Mouse (Mus musculus): ENCODE results near the gene Pitpnm3.

The Pitpnm3 gene

DNA sequence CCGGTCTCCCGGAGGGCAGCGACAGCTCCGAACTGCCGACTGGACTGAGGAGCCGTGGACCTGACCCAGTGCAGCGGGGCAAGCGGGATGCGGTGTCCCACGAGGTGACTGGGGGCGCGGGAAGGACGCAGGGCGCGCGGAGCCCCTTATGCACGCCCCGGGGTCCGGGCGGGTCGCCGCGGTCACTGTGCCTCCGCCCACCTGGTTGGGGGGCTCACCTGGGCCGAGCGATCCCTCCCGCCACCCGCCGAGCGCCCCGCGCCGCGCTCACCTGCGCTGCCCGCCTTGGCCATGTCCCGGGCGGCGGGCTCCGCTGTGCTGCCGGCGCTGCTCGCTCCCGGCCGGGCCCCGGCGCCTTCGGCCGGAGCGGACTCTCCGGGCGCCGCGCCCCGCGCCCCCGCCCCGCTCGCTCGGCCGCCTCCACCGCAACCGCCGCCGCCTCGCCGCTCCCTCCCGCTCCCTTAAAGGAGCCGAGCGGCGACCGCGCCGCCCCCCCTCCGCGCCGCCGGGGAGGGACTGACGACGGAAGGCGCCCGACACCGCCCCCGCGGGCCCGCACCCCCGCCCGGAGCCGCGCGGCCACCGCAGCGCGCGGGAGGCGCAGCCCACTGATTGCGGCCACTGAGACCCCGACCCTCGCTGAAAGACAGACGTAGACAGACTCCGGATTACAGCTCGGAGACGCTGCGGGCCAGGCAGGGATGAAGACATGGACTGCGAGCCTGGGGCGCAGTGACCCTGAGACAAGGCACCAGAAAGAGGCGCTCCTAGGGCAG is at the start of gene Pitpnm3:
Pitpnm3 (minus strand) TSS at position 396 of the 776 bp plus-strand sequence.
- WGBS: 1% methylated on average over 107 of the region's 107 CpGs

DNA sequence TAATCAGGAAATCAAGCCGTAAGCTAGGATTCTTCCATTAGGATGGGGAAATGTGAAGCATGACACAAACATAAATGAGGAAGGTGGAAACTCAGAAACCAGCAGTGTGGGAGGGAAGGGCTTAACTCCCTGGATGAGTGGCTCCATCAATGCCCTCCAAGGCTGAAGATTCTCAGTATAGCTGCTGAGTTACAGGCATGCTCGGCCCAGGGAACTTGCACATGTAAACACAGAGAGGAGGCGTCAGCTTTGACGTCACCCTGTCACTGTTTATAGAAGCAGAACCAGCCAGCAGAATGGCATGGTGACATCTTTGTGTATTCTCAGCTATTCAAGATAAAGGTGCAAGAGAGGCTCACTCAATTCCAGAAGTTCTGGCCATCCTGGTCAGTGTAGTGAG is 48.7 kb upstream of the Pitpnm3 start:
- 57% methylated on average over 4 of the region's 4 CpGs for WGBS

DNA sequence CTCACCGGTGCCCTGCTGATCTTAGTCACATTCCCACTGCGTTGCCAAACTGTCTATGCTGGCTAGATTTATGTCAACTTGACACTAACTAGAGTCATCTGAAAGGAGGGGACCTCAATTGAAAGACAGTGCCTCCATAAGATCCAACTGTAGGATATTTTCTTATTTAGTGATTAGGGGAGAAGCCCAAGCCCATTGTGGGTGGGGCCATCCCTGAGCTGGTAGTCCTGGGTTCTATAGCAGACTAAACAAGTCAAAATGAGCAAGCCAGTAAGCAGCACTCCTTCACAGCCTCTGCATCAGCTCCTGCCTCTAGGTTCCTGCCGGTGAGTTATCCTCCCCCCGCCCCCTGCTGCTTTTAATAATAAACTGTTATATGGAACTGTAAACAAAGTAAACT is 45.6 kb upstream of the Pitpnm3 start:
- WGBS: 82% methylated on average over 4 of the region's 4 CpGs

DNA sequence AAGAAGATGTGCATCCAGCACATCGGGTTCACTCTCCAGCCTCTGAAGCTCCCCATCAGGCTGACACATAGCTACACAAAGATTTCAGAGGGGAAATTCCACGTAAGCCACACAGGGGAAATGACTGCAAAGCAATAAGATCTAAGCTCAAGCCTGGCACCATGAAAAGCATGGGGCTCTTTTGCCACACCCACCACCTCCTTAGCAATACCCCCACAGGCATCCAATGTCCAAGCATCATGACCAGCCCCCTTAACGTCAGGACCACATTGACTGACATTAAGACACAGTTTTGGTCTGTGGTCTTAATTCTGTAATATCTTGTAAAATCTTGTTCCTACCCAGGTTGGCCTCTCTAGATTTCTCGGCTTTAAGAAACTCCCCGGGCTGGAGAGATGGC is 45.0 kb upstream of the Pitpnm3 start:
- 93% methylated on average over 5 of the region's 5 CpGs for WGBS

DNA sequence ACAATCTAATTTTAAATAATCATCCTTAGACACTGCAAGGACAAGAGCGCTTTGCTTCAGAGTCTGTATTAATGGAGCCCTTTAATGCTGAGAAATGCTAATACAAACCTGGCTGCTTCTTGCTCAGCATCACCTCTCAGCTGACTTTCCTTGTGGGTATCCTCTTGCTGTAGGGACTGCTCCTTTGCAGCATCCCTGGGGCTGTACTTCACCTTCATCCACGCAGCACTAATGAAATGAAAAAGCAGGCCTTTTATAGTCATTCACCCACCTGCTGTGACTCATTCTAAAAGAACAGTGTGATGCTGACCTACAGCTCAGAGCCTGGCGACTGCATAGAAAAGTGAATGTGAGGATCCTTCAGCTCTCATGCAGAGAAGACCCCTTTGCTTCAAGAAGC is 41.0 kb upstream of the Pitpnm3 start:
- 53% methylated on average over 3 of the region's 3 CpGs for WGBS

DNA sequence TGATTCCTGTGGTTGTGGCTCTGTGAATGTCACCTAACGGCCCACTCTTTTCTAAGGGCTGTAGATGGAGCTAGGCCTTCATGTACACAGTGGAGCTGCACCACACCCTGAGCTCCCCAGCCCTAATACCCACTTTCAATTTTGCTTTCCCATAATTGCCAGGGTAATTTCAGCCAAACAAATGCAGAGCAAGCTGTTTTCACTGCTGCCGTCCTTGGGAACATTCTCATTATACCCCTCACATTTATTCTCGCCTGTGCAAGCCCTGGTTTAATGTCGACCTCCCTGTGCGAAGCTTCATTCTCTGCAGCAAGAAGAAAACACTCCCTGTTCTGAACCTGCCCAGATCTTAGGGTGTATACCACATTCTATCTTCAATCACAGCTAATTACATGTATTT is 40.4 kb upstream of the Pitpnm3 start:
- 63% methylated on average over 5 of the region's 5 CpGs for WGBS

DNA sequence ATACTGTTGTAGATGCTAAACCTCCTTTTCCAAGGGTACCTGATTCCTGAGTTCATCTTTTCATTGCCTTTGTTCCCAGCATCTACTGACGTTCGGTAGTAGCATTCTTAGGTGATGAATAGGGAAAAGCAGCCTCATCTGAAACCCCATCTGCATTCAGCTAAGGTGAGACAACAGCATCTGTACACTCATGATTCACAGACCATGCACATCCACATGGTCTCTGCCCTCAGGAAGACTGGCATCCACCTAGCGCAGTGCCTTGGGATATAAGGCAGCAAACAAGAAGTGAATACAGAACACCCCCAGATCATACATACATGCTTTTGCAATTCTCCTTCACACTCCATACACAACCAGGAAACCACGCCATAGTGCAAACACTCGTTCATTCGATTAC is 39.1 kb upstream of the Pitpnm3 start:
- WGBS: 92% methylated on average over 6 of the region's 6 CpGs

DNA sequence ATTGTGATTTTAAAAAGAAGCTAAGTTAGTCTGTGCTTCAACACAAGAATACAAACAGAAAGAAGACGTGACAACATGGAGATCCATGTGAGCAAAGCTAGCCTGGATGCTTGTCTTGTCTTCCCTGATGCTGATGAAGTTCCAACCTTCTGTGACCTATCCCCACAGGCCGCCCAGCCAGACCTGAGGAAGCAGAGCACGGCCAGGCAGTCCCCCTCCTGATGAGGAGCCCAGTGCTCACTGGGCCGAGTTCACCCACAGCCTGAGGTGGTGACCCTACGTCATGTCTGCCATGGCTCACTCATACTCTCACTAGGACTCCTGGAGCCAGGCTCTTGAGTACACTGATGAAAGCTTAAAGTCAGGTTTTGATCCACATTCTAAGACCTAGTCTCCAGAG is 37.9 kb upstream of the Pitpnm3 start:
- WGBS: 90% methylated on average over 5 of the region's 5 CpGs

DNA sequence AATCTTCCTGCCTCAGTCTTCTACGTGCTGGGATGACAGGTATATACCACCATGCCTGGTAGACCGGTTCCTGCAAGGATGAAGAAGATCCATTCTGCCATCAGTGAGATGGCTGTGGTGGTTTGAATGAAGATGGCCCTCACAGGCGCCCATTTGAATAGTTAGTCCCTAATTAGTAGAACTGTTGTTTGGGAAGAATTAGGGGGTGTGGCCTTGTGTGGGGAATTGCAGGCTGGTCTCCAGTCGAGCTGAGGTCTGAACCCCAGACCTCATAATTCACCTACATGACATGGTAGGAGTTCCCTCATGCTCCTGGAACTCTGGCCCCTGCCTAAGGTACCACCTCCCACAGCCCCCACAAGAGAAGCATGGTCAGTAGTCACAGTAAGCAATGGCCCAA is 36.3 kb upstream of the Pitpnm3 start:
- WGBS: 77% methylated on average over 4 of the region's 4 CpGs

DNA sequence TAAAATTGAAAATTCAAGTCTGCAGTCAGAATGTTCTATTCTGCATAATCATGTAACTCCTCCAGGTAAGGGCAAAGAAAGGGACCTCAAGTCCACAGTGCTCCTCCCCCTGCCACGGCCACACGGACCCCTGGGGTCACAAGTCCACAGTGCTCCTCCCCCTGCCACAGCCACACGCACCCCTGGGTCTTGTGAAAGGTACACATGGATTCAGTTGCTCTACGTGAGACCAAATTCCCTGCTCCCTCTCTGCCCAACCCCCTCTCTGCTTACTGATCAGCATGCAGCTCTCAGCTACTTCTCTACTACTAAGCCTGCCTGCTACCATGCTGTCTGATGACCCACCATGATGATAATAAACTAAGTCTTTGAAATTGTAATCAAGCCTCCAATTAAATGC is 34.3 kb upstream of the Pitpnm3 start:
- 97% methylated on average over 4 of the region's 4 CpGs for WGBS

DNA sequence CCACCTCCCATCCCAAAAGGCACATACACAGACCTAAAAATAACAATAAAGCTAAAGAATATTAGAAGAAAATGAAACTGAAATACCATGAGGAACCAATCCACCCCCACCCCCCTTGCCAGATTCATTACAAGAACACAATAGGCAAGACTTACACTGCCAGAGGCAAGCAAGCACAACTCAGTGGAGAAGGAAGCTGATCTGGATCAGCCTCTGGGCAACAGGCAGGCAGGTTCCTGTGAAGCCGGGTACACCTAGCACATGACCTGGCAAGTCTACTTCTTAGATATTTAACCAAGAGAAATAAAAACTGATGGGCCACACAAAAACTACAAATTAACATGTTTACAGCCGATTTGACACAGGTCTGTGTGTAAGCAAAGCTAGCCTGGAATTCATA is 27.6 kb upstream of the Pitpnm3 start:
- 91% methylated on average over 2 of the region's 2 CpGs for WGBS

DNA sequence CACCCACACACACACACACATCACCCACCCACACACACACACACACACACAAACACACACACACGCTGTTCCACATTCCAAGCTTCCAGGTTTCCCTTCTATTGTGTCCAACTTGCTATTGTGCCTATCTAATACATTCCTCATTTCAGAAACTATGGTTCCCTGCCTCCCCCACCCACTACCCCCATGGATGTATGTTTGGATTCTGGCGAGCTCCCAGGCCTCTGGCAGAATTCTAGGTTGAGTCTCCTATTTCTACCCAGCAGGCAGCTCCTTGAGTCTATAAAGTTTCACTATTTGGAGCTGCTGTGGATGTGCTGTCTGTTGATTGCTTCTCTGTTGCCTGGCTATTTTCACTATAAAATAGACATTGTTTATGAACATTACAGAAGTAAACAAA is 21.0 kb upstream of the Pitpnm3 start:
- WGBS: 53% methylated on average over 2 of the region's 2 CpGs

DNA sequence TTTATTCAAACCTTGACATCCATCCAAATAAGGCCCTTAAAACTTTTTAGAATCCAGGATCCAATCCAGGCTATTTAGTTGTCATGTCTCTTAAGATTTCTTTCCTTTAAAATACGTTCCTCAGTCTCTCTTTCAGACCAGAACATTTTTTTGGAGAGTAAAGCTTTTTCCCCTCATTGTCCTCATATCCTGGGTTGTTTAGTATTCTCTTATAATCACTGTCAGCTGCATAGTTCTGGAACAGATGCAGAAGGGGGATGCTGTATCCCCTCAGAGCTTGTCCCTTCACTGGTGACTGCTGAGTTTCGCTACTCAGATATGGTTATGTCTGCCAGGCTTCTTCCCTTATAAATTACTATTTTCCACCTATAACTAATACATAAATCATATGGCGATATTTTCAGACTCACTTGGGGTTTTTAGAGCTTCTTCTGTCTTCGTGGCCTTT is 20.4 kb upstream of the Pitpnm3 start:
- WGBS: 58% methylated on average over 4 of the region's 4 CpGs

DNA sequence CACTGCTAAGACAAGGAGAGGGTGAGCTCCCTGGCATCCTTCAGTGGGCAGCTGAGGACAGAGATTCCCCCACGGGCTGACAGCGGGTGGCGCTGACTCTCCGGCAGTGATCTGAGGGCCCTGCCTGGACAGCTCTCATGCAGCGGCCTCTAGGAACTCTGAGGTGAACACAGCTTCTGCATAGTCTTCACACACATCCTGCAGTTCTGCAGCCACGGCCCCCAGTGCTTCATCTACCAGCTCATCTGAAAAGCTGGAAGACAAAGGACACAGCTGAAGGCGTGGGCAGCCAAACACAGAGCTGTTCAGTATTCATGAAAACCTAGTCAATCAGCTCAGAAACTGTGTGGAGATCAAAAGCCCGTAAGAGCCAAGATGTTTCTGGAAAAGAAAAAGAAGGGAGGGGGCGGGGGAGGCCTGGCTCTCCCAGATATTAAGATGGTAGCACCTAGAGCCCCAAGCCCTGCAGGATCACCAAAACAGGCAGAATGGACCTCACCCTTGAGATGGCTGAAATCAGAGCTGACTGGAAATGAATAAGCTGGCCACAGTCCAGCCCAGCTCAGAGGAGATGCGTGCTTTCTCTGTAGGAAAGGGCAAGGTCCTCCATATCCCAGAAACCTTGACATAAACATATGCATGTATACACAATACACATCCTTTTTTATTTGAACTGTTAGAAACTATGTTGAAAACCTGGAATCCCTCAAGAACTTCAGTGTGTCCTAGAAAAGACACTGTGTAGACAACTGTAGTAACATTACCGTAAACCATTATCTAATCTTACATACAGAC is 19.8 kb upstream of the Pitpnm3 start:
- WGBS: 33% methylated on average over 11 of the region's 11 CpGs

DNA sequence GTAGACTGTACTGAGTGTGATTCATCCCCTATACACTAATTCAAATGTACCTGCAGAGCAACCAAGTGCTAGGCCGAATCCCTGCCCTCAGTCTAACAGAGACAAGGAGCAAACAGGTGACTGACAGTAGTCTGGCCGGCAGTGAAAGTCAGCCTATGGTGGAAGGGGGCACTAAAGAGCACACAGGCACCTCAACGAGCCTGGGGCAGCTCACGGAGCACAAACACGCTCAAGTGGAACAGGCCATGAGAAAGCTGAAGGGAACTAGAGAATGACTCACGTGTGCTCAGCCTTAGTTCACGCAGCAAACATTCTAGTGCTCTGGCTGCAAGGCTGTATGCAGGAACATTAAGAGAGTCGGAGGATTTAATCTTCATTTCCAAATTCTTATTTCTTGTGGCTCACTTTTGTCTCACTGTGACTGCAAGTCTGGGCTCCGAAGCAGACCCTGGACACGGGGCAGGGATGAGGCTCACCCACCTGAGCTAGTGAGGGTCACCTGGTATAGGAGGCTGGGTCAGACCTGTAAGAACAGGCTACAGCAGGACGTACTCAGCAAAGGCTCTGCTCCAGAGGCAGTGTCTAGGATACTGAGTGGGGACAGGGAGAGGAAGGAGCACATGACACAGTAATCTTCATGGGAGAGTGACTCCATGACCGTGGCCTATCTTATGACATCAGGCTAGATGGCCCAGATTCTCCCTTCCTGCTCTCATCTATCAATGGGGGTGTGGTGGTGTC is 17.7 kb upstream of the Pitpnm3 start:
- WGBS: 82% methylated on average over 12 of the region's 12 CpGs

DNA sequence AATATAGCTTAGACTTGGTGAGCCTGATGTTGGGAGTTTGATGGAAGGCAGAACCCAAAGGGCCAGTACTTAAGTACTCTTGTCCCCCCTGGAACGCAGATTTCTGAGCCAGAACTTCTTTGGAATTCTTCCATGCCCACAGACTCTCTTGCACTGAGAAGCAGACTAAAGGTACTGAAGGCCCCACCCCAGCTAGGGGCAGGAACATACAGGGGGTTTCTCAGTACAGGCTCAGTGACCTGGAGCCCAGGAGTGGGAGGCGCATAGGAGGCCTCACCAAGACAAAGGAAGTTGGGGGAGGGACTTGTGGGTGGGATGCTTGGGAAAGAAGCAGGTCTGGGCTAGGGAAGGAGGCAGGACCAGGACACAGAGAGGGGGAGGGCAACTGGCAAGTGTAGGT is 15.5 kb upstream of the Pitpnm3 start:
- WGBS: 61% methylated on average over 2 of the region's 2 CpGs

DNA sequence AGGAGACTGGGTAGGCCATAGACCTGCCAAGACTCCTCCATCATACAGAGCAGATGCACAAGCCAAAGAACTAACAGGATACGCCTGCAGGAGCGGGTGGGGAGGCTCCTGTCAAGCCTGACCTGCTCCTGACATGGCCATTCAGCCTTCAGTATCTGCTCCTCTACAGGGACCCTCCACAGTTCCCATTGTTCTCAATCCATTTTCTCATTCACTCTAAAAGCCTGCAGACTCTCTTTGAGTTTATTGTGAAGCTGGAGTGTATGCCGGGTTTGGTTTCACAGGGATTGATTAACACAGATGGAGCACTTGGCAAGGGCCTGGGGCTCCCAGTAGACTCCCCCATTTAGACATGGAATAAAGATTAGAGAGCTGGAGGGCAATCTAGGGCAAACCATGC is 12.3 kb upstream of the Pitpnm3 start:
- 47% methylated on average over 3 of the region's 3 CpGs for WGBS

DNA sequence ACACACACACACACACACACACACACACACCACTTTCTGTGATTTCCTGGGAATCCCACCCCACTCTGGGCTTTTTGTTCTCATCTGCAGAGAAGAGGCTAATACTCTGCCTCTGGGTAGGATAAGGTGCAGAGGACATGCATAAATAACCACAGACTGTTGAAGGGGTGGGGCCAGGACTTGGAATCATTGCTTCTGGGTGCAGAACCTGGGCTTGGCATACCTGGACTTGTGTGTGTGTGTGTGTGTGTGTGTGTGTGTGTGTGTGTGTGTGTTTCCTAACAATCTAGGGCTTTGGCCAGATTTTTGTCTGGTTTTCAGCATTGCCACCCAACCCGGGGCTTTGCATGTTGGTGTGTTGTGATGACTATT is 10.3 kb upstream of the Pitpnm3 start:
- 84% methylated on average over 1 of the region's 1 CpGs for WGBS

DNA sequence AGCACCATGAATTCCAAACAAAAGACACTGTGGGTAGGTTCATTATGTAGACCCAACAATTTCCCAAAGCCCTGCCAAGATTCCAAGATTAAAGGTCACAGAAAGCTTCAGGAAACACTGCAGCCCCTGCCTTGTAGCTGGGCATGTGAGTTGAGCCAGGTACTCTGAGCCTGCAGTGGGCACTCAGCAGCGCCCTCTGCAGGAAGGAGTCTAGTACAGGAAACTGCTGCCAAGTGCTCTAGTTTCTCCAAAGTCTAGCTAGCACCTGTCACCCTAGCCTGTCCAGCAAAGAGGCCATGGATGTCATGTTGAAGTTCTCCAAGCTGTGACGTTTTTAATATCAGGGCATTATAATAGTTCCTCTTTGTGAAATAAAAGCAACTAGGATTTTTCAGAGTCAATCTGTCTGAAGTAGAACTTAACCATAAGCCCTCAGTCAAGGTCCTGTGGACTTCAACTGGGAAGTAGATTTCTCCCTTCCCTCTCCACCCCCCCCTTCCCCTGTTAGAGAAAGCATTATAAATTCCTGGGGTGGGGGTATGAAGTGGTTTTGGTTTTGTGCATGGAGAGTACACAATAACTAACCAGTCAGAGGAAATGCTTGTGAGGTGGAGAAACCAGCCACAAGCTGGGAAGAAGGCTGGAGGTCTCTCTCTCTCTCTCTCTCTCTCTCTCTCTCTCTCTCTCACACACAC is 9.8 kb upstream of the Pitpnm3 start:
- 35% methylated on average over 2 of the region's 2 CpGs for WGBS

DNA sequence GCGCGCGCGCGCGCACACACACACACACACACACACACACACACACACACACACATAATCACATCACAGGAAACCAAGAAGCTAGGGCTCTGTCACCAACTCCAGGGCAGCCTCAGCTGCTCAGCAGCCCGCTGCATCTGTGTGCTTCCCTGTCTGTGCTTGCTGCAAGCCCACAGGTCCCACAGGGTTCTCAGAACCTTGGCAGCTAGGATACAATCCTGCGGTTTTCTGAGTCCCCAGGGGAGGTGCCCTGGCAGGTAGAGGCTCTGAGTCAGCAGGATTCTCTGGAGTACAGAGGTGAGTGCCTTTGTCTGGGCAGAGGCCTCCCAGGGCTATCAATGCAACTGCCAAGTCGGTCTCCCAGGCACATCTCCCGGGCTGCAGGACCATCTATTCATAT is 7.3 kb upstream of the Pitpnm3 start:
- 67% methylated on average over 10 of the region's 10 CpGs for WGBS

DNA sequence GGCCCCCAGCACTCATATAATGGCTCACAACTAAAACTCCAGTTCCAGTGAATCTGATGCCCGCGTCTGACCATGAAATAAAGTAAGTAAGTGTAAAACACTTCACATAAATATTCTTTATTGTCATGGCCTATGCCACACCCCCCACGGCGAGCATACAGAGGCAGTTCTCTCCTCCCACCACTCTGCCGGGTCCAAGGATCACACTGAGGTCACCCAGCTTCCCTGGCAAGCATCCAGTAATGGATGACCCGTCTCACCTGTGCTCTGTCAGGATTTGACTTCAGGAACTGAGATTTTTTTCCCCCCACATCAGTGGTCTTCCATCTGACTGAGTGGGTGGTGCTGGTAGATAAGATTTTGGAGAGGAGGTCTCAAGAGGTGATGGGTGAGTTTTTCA is 4.6 kb upstream of the Pitpnm3 start:
- 78% methylated on average over 6 of the region's 6 CpGs for WGBS
